Mouse (Mus musculus) lung, postnatal 0 days (tissue): ENCODE results near the gene Arl8a.

Experiments
- CTCF ChIP-seq: IDR thresholded peaks from 2 replicates; pipeline ENCODE4 v1.5.1; 2016; ENCODE audit warnings: antibody characterized with exemption, mild to moderate bottlenecking
- EP300 ChIP-seq: IDR thresholded peaks from 2 replicates; pipeline ENCODE4 v1.6.1; 2016; ENCODE audit warnings: antibody characterized with exemption, mild to moderate bottlenecking, control low read depth

DNA sequence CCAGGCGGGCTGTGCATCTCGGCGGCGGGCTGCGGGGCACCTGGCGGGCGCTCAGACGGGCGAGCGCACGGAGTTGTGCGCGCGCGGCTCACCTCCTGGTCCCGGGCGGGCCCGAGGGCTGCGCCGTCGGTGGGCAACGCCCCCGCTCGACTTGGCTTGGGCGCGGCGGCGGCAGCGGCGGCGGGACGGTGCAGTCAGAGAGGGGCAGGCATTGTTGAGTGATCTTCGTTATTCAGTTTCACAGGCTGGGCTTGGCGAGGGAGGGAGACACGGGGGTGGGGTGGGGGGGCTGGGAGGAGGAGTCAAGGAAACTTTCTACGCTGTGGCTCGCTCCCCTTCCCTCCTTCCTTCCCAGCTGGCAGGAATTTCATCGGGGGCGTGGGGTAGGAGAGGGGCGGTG lies 41.5 kb upstream of the Arl8a start, which contains the start of gene Lgr6:
- TF ChIP-seq CTCF, result no peak
- no peak for TF ChIP-seq EP300
